12 mouse cellular contexts compared by ENCODE assay signal in the genomic region with DNA sequence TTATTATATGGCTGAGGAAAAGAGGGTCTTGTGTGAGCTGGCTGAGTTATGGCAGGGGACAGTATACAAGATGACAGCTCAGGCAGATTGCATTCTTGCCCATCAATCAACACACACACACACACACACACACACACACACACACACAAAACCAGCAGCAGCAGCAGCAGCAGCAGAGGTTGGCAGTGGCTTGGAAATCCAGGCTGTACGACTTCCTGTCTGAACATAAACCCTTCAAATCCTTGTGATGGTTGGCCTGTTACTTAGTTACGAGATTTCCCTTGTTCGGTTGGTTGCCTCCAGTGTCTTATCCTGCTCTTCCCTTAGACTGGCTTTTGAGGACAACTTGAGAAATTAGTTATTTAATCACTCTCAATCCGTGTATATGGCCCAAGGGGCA.
DNase-seq lines count a peak whose midpoint lies in the region; ATAC-seq and TF ChIP-seq lines count a peak whose summit lies in the region.
"Had no signal": no experiment of that assay in that cellular context is flagged by ENCODE, and none has a peak within 500 bp of the region (broad histone marks: within the 10 kb centered on the region; RNA-seq: fewer than 3 reads in every experiment).

No protein-coding gene starts in this region.

- no peaks in the 10 kb centered on the region; the same call in none of the 2 replicates for H3K4me1 ChIP-seq in embryonic facial prominence, embryonic 11.5 days (ENCODE audit: control insufficient read depth, insufficient read depth, low read length)
- peaks cover 68% of the 10 kb centered on the region for H3K4me1 ChIP-seq in embryonic facial prominence, embryonic 10.5 days
- H3K4me1 ChIP-seq in kidney, embryonic 14.5 days (ENCODE audit: control insufficient read depth, insufficient read depth, low read length) = peaks cover 25% of the 10 kb centered on the region
- peaks cover 12% of the 10 kb centered on the region for H3K4me1 ChIP-seq in stomach, embryonic 14.5 days (ENCODE audit: control insufficient read depth, insufficient read depth, low read length)
- no peaks in the 10 kb centered on the region for H3K4me1 ChIP-seq in stomach, postnatal 0 days (replicated peaks; ENCODE audit: control insufficient read depth, insufficient read depth)

- H3K4me2 ChIP-seq in embryonic facial prominence, embryonic 11.5 days (ENCODE audit: low read depth, low read length) = no peak overlapping the region
- no peak overlapping the region for H3K4me2 ChIP-seq in kidney, embryonic 14.5 days (replicated peaks; ENCODE audit: low read depth, low read length)
- no peak overlapping the region for H3K4me2 ChIP-seq in stomach, embryonic 14.5 days (replicated peaks; ENCODE audit: low read depth, low read length)
- no peak overlapping the region for H3K4me2 ChIP-seq in stomach, postnatal 0 days (replicated peaks; ENCODE audit: low read depth)

- no peak overlapping the region for H3K9ac ChIP-seq in embryonic facial prominence, embryonic 11.5 days (replicated peaks; ENCODE audit: low read length)
- H3K9ac ChIP-seq in kidney, embryonic 14.5 days (ENCODE audit: low read depth, low read length) = no peak overlapping the region
- H3K9ac ChIP-seq in stomach, embryonic 14.5 days (replicated peaks; ENCODE audit: low read depth, low read length) = no peak overlapping the region
- no peak overlapping the region for H3K9ac ChIP-seq in stomach, postnatal 0 days (ENCODE audit: low read length)

- TF ChIP-seq EP300 in stomach, postnatal 0 days (optimal IDR thresholded peaks at IDR 0.05) = no peak

- H3K9me3 ChIP-seq in embryonic facial prominence, embryonic 11.5 days (replicated peaks; ENCODE audit: control insufficient read depth, low read length) = no peaks in the 10 kb centered on the region
- H3K9me3 ChIP-seq in embryonic facial prominence, embryonic 10.5 days = no peaks in the 10 kb centered on the region
- H3K9me3 ChIP-seq in kidney, embryonic 14.5 days (ENCODE audit: control insufficient read depth, low read length) = no peaks in the 10 kb centered on the region
- no peaks in the 10 kb centered on the region for H3K9me3 ChIP-seq in stomach, embryonic 14.5 days (ENCODE audit: control insufficient read depth, low read depth, low read length)
- H3K9me3 ChIP-seq in stomach, postnatal 0 days (ENCODE audit: control insufficient read depth, low read length) = no peaks in the 10 kb centered on the region
- H3K9me3 ChIP-seq: hindbrain, embryonic 10.5 days had no signal

- no peak overlapping the region for H3K4me3 ChIP-seq in embryonic facial prominence, embryonic 11.5 days (ENCODE audit: low read depth, low read length)
- no peak overlapping the region for H3K4me3 ChIP-seq in embryonic facial prominence, embryonic 10.5 days
- no peak overlapping the region for H3K4me3 ChIP-seq in kidney, embryonic 14.5 days (ENCODE audit: low read length)
- no peak overlapping the region for H3K4me3 ChIP-seq in stomach, embryonic 14.5 days (ENCODE audit: low read depth, low read length)
- H3K4me3 ChIP-seq in stomach, postnatal 0 days (ENCODE audit: low read depth, low read length) = no peak overlapping the region
- H3K4me3 ChIP-seq: hindbrain, embryonic 10.5 days; myocyte had no signal

- peak; percentile 27 for DNase-seq in embryonic facial prominence, embryonic 11.5 days (ENCODE audit: low spot score)
- DNase-seq in embryonic facial prominence, embryonic 10.5 days (ENCODE audit: low spot score) = no peak
- no peak for DNase-seq in kidney, adult 8-10 months
- no peak for DNase-seq in stomach, postnatal 0 days (ENCODE audit: low spot score)
- DNase-seq in ovary, adult 18-20 months (ENCODE audit: low spot score) = no peak
- no peak for DNase-seq in thymus, postnatal 4 days

- no peak overlapping the region for H3K27ac ChIP-seq in embryonic facial prominence, embryonic 11.5 days (replicated peaks; ENCODE audit: low read depth, low read length)
- no peak overlapping the region for H3K27ac ChIP-seq in embryonic facial prominence, embryonic 10.5 days (replicated peaks)
- no peak overlapping the region for H3K27ac ChIP-seq in kidney, embryonic 14.5 days (ENCODE audit: low read depth, low read length)
- peak overlapping the region; percentile 11; the same call in 1 of the 2 replicates for H3K27ac ChIP-seq in stomach, embryonic 14.5 days (ENCODE audit: low read length)
- no peak overlapping the region for H3K27ac ChIP-seq in stomach, postnatal 0 days (replicated peaks)
- H3K27ac ChIP-seq: hindbrain, embryonic 10.5 days; macrophage had no signal

- H3K36me3 ChIP-seq in embryonic facial prominence, embryonic 11.5 days (replicated peaks; ENCODE audit: control insufficient read depth, insufficient read depth, low read depth, low read length) = no peaks in the 10 kb centered on the region
- H3K36me3 ChIP-seq in embryonic facial prominence, embryonic 10.5 days (replicated peaks) = no peaks in the 10 kb centered on the region
- no peaks in the 10 kb centered on the region for H3K36me3 ChIP-seq in kidney, embryonic 14.5 days (ENCODE audit: control insufficient read depth, insufficient read depth, low read length)
- H3K36me3 ChIP-seq in stomach, embryonic 14.5 days (ENCODE audit: control insufficient read depth, insufficient read depth, low read length) = no peaks in the 10 kb centered on the region
- H3K36me3 ChIP-seq in stomach, postnatal 0 days (ENCODE audit: control insufficient read depth, insufficient read depth, low read length) = no peaks in the 10 kb centered on the region
- H3K36me3 ChIP-seq: G1E; hindbrain, embryonic 10.5 days had no signal

- H3K27me3 ChIP-seq in embryonic facial prominence, embryonic 11.5 days (ENCODE audit: control insufficient read depth, insufficient read depth, low read length) = no peaks in the 10 kb centered on the region
- peaks cover 14% of the 10 kb centered on the region for H3K27me3 ChIP-seq in embryonic facial prominence, embryonic 10.5 days (replicated peaks; ENCODE audit: low read depth, poor library complexity, severe bottlenecking)
- no peaks in the 10 kb centered on the region for H3K27me3 ChIP-seq in kidney, embryonic 14.5 days (ENCODE audit: control insufficient read depth, insufficient read depth, low read length)
- H3K27me3 ChIP-seq in stomach, embryonic 14.5 days (ENCODE audit: control insufficient read depth, insufficient read depth, low read length) = no peaks in the 10 kb centered on the region
- H3K27me3 ChIP-seq in stomach, postnatal 0 days (ENCODE audit: control insufficient read depth, insufficient read depth, low read length) = no peaks in the 10 kb centered on the region

- 39% methylated on average over 4 of the region's 4 CpGs for WGBS in embryonic facial prominence, embryonic 11.5 days
- 48% methylated on average over 4 of the region's 4 CpGs for WGBS in embryonic facial prominence, embryonic 10.5 days
- 11% methylated on average over 4 of the region's 4 CpGs for WGBS in kidney, embryonic 14.5 days
- 29% methylated on average over 4 of the region's 4 CpGs for WGBS in stomach, embryonic 14.5 days
- 39% methylated on average over 4 of the region's 4 CpGs for WGBS in stomach, postnatal 0 days

- ATAC-seq in embryonic facial prominence, embryonic 11.5 days (replicated peaks; ENCODE audit: insufficient number of reproducible peaks, low FRiP score, low TSS enrichment, low read depth) = no peak
- ATAC-seq in kidney, embryonic 14.5 days (ENCODE audit: low FRiP score, low TSS enrichment) = peak; percentile 48
- no peak for ATAC-seq in stomach, embryonic 14.5 days (ENCODE audit: insufficient number of reproducible peaks, insufficient read depth, low FRiP score, low read depth)
- no peak for ATAC-seq in stomach, postnatal 0 days (ENCODE audit: low FRiP score, low TSS enrichment)

- no peak for TF ChIP-seq CTCF in stomach, postnatal 0 days (IDR thresholded peaks at IDR 0.05; ENCODE audit: low read depth)
